ENCODE assay signal across 9 mouse cellular contexts in the genomic region with DNA sequence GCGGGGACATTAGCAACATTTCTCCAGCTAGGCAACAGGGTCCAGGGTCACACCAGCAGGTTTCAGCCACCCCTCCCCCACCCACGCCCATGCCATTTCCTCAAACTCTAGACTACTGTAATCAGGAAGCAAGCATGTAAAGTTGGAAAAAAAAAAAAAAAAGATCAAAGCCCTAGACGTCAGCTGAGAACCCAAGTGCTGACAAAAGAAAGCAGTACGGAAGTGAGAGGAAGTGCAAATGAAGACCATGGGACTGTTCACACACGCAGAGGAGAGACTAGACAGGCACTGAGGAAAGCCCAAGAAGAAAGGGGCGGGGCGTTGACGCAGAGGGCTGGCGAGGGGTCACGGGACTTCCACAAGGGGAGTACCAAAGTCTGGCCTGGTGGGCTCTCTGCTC. TPM values are rescaled to one million over a fixed set of nuclear protein-coding genes. Genes with fewer than 3 reads are reported as not detected.
A peak's percentile ranks its signal among the peaks of the same experiment; 100 is the strongest.
DNase-seq lines count a peak whose midpoint lies in the region; ATAC-seq lines count a peak whose summit lies in the region.
"Had no signal": no experiment of that assay in that cellular context is flagged by ENCODE, and none has a peak within 500 bp of the region (broad histone marks: within the 10 kb centered on the region; RNA-seq: fewer than 3 reads in every experiment).

No protein-coding gene starts in this region.

- ATAC-seq in granulocyte monocyte progenitor cell, adult 5-6 weeks (replicated peaks; ENCODE audit: poor library complexity, severe bottlenecking): peak; percentile 90
- no peak for ATAC-seq in forebrain, embryonic 15.5 days (replicated peaks)

- peak; percentile 60 for DNase-seq in spleen, adult 12 weeks (ENCODE audit: low spot score)
- DNase-seq in spleen, postnatal 14 days (ENCODE audit: low spot score in 2 of 2): no peak
- DNase-seq in right cerebral cortex, adult 18-20 months: no peak
- no peak for DNase-seq in frontal cortex, postnatal 10 days (ENCODE audit: low spot score in 2 of 2)
- no peak for DNase-seq in left cerebral cortex, adult 11 months (ENCODE audit: low spot score)

- H3K79me2 ChIP-seq in macrophage (ENCODE audit: inconsistent target): no peaks in the 10 kb centered on the region

- H3K9ac ChIP-seq in forebrain, embryonic 15.5 days (replicated peaks): no peak overlapping the region
- H3K9ac ChIP-seq: embryonic facial prominence, embryonic 15.5 days had no signal

- no peaks in the 10 kb centered on the region for H3K9me3 ChIP-seq in forebrain, embryonic 15.5 days

- no peaks in the 10 kb centered on the region for H3K27me3 ChIP-seq in forebrain, embryonic 15.5 days
- H3K27me3 ChIP-seq: embryonic facial prominence, embryonic 15.5 days had no signal

- peak overlapping the region; percentile 74 for H3K27ac ChIP-seq in macrophage
- H3K27ac ChIP-seq in forebrain, embryonic 15.5 days (replicated peaks): no peak overlapping the region
- H3K27ac ChIP-seq: embryonic facial prominence, embryonic 15.5 days had no signal

- H3K36me3 ChIP-seq in macrophage (ENCODE audit: inconsistent target): no peaks in the 10 kb centered on the region
- no peaks in the 10 kb centered on the region for H3K36me3 ChIP-seq in forebrain, embryonic 15.5 days
- H3K36me3 ChIP-seq: embryonic facial prominence, embryonic 15.5 days had no signal

- peaks cover 3% of the 10 kb centered on the region; the same call in 1 of the 2 replicates for H3K4me1 ChIP-seq in forebrain, embryonic 15.5 days

- no peak overlapping the region for H3K4me3 ChIP-seq in macrophage (ENCODE audit: inconsistent target)
- H3K4me3 ChIP-seq in forebrain, embryonic 15.5 days: no peak overlapping the region
- H3K4me3 ChIP-seq: embryonic facial prominence, embryonic 15.5 days had no signal

- no peak overlapping the region for H3K4me2 ChIP-seq in forebrain, embryonic 15.5 days (replicated peaks)
- H3K4me2 ChIP-seq: embryonic facial prominence, embryonic 15.5 days had no signal

- WGBS in macrophage (ENCODE audit: missing documents): 2% methylated on average over 10 of the region's 10 CpGs
- WGBS in forebrain, embryonic 15.5 days: 67% methylated on average over 10 of the region's 10 CpGs

RNA-seq across cellular contexts. Expression of a gene that starts 57.4 kb away (rescaled TPM):
- 25.4 and 33.9 TPM in 2 replicates for total RNA-seq in granulocyte monocyte progenitor cell, adult 5-6 weeks (2014; fragmentation: Nextera tagmentation)
- 33.6 and 46.5 TPM in 2 replicates for total RNA-seq in granulocyte monocyte progenitor cell, adult 5-6 weeks (2017)
- 100 to 1,000 TPM in 25 of 26 experiments, 10 to 100 TPM in 1; 70.4 to 545 (median 156) TPM for total RNA-seq in macrophage (2018; cell fraction: chromatin; rRNA removed)
- 100 to 1,000 TPM; 155 to 296 (median 210) TPM for total RNA-seq in macrophage (2018; cell fraction: cytosol; rRNA removed)
- 100 to 1,000 TPM; 120 to 291 (median 146) TPM for total RNA-seq in macrophage (2018; cell fraction: nucleus; rRNA removed)
- polyA plus RNA-seq in macrophage (2018): 131 to 179 TPM (median 142 TPM) in 3 replicates
- 87.8 and 91.1 TPM in 2 replicates for polyA plus RNA-seq in forebrain, embryonic 15.5 days (2015; fragmentation: Nextera tagmentation; extraction: Ambion mirVana)
